Mouse (Mus musculus) cerebellum, postnatal 10 days (tissue): Measurements from ENCODE around the gene Ston2.

Experiments used
- DNase-seq, 2 experiments: peaks; one replicate each; pipeline ENCODE4 v3.0.0; 2021; ENCODE audit warnings: mixed read lengths in 2 of 2

Ston2 gene

GRCm38 (mm10) chr12:91588670-91589541, 199.3 kb downstream of the Ston2 start:
- DNase-seq = peak; percentile 77 to 80

- DNase-seq = peak; percentile 95 to 96
Observed at GRCm38 (mm10) chr12:91588176-91588669, 200.0 kb downstream of the Ston2 start.

- peak in 1 of 2 experiments; percentile 18 for DNase-seq
Observed at GRCm38 (mm10) chr12:91587491-91588033, 200.6 kb downstream of the Ston2 start.

GRCm38 (mm10) chr12:91587077-91587476, 201.1 kb downstream of the Ston2 start:
- no peak for DNase-seq

GRCm38 (mm10) chr12:91585815-91586214, 202.4 kb downstream of the Ston2 start:
- peak in 1 of 2 experiments; percentile 13 for DNase-seq

- DNase-seq = no peak
Observed at GRCm38 (mm10) chr12:91585206-91585605, 203.0 kb downstream of the Ston2 start.

- DNase-seq = no peak
Observed at GRCm38 (mm10) chr12:91583409-91583808, 204.8 kb downstream of the Ston2 start.
